Mouse (Mus musculus) inflammation-experienced regulatory T-cells, adult 6 months (primary cell): ENCODE data around the gene D330020A13Rik. TPM values are rescaled to one million over a fixed set of nuclear protein-coding genes. Genes with fewer than 3 reads are reported as not detected.

Source experiments
- ATAC-seq: one replicate; pipeline ENCODE4 v1.8.0; 2017
- polyA plus RNA-seq, 3 experiments: library from polyadenylated mRNA; unstranded; fragments of 100-300 nt; shearing (Covaris generic); gene quantifications; one replicate each; pipeline ENCODE4 v1.2.1; 2017

D330020A13Rik gene
- polyA plus RNA-seq, 3 experiments from 2014 or later: not detected

GRCm38 (mm10) chr6:120302755-120303316 lies 8.7 kb downstream of the D330020A13Rik start:
- no peak for ATAC-seq

- no peak for ATAC-seq
These were observed 12.9 kb downstream of the D330020A13Rik start for GRCm38 (mm10) chr6:120306859-120307594.

- no peak for ATAC-seq
These were observed 15.2 kb downstream of the D330020A13Rik start for GRCm38 (mm10) chr6:120309338-120309737.

- no peak for ATAC-seq
These were observed 15.6 kb downstream of the D330020A13Rik start for GRCm38 (mm10) chr6:120309787-120310186.

- ATAC-seq: no peak
These were observed 18.3 kb downstream of the D330020A13Rik start for GRCm38 (mm10) chr6:120312443-120312842.

- no peak for ATAC-seq
These were observed 24.3 kb downstream of the D330020A13Rik start for GRCm38 (mm10) chr6:120318303-120318940.

GRCm38 (mm10) chr6:120319129-120319528 lies 25.0 kb downstream of the D330020A13Rik start:
- no peak for ATAC-seq

GRCm38 (mm10) chr6:120320369-120320768 lies 26.2 kb downstream of the D330020A13Rik start:
- ATAC-seq: no peak

GRCm38 (mm10) chr6:120324295-120324927 lies 30.2 kb downstream of the D330020A13Rik start:
- ATAC-seq: peak; percentile 58

GRCm38 (mm10) chr6:120332351-120332750 lies 38.2 kb downstream of the D330020A13Rik start:
- no peak for ATAC-seq

GRCm38 (mm10) chr6:120343992-120344391 lies 49.8 kb downstream of the D330020A13Rik start:
- ATAC-seq: no peak

Other genes with a start within 250 kb of the D330020A13Rik start
- 1 to 10 TPM; 1.4 to 6.8 (median 2.4) TPM for gene Ninj2, start 201.0 kb upstream of the D330020A13Rik start, polyA plus RNA-seq
- gene B4galnt3, start 195 bp downstream of the D330020A13Rik start, polyA plus RNA-seq: under 1 TPM in 1 of 3 experiments, not detected in 2; 0.19 TPM
- 10 to 100 TPM; 67.6 to 97.2 (median 82.3) TPM for gene Kdm5a, start 69.8 kb downstream of the D330020A13Rik start, polyA plus RNA-seq
- gene Ccdc77, start 70.0 kb downstream of the D330020A13Rik start, polyA plus RNA-seq: 10 to 100 TPM in 2 of 3 experiments, 1 to 10 TPM in 1; 9.6 to 11.5 (median 10.6) TPM
- gene Il17ra, start 168.9 kb downstream of the D330020A13Rik start, polyA plus RNA-seq: 10 to 100 TPM in 2 of 3 experiments, 1 to 10 TPM in 1; 9.7 to 27.4 (median 25.2) TPM
- under 1 TPM in 2 of 3 experiments, not detected in 1; 0.41 to 0.56 TPM for gene Tmem121b, start 199.4 kb downstream of the D330020A13Rik start, polyA plus RNA-seq
- gene Hdhd5, start 237.0 kb downstream of the D330020A13Rik start, polyA plus RNA-seq: 10 to 100 TPM; 24.6 to 38.9 (median 33.1) TPM